In genomic region chr3:103393283-103394060, GRCm38 (mm10) we compare ENCODE assay signal across 9 mouse cellular contexts.
DNase-seq lines count a peak whose midpoint lies in the region; ATAC-seq lines count a peak whose summit lies in the region.
"Had no signal": no experiment of that assay in that cellular context is flagged by ENCODE, and none has a peak within 500 bp of the region (broad histone marks: within the 10 kb centered on the region; RNA-seq: fewer than 3 reads in every experiment).

No protein-coding gene starts in this region.

- H3K9me3 ChIP-seq in kidney, embryonic 15.5 days (replicated peaks) = no peaks in the 10 kb centered on the region
- no peaks in the 10 kb centered on the region for H3K9me3 ChIP-seq in embryonic facial prominence, embryonic 11.5 days (replicated peaks; ENCODE audit: control insufficient read depth, low read length)
- no peaks in the 10 kb centered on the region for H3K9me3 ChIP-seq in hindbrain, embryonic 16.5 days (ENCODE audit: control insufficient read depth, low read length)
- H3K9me3 ChIP-seq in midbrain, embryonic 16.5 days (replicated peaks; ENCODE audit: control insufficient read depth, low read length, poor library complexity, severe bottlenecking) = no peaks in the 10 kb centered on the region
- H3K9me3 ChIP-seq: liver, embryonic 15.5 days had no signal

- no peaks in the 10 kb centered on the region for H3K27me3 ChIP-seq in kidney, embryonic 15.5 days
- H3K27me3 ChIP-seq in embryonic facial prominence, embryonic 11.5 days (ENCODE audit: control insufficient read depth, insufficient read depth, low read length) = no peaks in the 10 kb centered on the region
- no peaks in the 10 kb centered on the region; the same call in 1 of the 2 replicates for H3K27me3 ChIP-seq in hindbrain, embryonic 16.5 days (replicated peaks; ENCODE audit: control insufficient read depth, insufficient read depth, low read length)
- H3K27me3 ChIP-seq in midbrain, embryonic 16.5 days (ENCODE audit: control insufficient read depth, insufficient read depth, low read depth, low read length) = no peaks in the 10 kb centered on the region
- H3K27me3 ChIP-seq: liver, embryonic 15.5 days had no signal

- no peaks in the 10 kb centered on the region for H3K36me3 ChIP-seq in kidney, embryonic 15.5 days
- no peaks in the 10 kb centered on the region for H3K36me3 ChIP-seq in embryonic facial prominence, embryonic 11.5 days (replicated peaks; ENCODE audit: control insufficient read depth, insufficient read depth, low read depth, low read length)
- no peaks in the 10 kb centered on the region for H3K36me3 ChIP-seq in hindbrain, embryonic 16.5 days (ENCODE audit: control insufficient read depth, insufficient read depth, low read length)
- H3K36me3 ChIP-seq in midbrain, embryonic 16.5 days (ENCODE audit: control insufficient read depth, insufficient read depth, low read length) = no peaks in the 10 kb centered on the region
- H3K36me3 ChIP-seq: liver, embryonic 15.5 days had no signal

- no peak for DNase-seq in kidney, adult 11 months
- DNase-seq in embryonic facial prominence, embryonic 11.5 days (ENCODE audit: low spot score) = no peak
- no peak for DNase-seq in ovary, postnatal 10 days (ENCODE audit: low spot score)
- no peak for DNase-seq in right cerebral cortex, adult 2 months (ENCODE audit: low spot score in 2 of 2)
- no peak for DNase-seq in adrenal gland, postnatal 25 days

- no peak overlapping the region for H3K4me3 ChIP-seq in kidney, embryonic 15.5 days (replicated peaks)
- no peak overlapping the region for H3K4me3 ChIP-seq in embryonic facial prominence, embryonic 11.5 days (ENCODE audit: low read depth, low read length)
- no peak overlapping the region for H3K4me3 ChIP-seq in hindbrain, embryonic 16.5 days (ENCODE audit: low read length)
- H3K4me3 ChIP-seq in midbrain, embryonic 16.5 days (ENCODE audit: low read depth, low read length) = no peak overlapping the region
- H3K4me3 ChIP-seq: liver, embryonic 15.5 days had no signal

- 80% methylated on average over 14 of the region's 14 CpGs for WGBS in kidney, embryonic 15.5 days
- 71% methylated on average over 14 of the region's 14 CpGs for WGBS in embryonic facial prominence, embryonic 11.5 days
- WGBS in hindbrain, embryonic 16.5 days = 83% methylated on average over 14 of the region's 14 CpGs
- WGBS in midbrain, embryonic 16.5 days = 81% methylated on average over 14 of the region's 14 CpGs

- H3K4me2 ChIP-seq in kidney, embryonic 15.5 days = no peak overlapping the region
- H3K4me2 ChIP-seq in embryonic facial prominence, embryonic 11.5 days (ENCODE audit: low read depth, low read length) = no peak overlapping the region
- H3K4me2 ChIP-seq in hindbrain, embryonic 16.5 days (ENCODE audit: low read length) = no peak overlapping the region
- H3K4me2 ChIP-seq in midbrain, embryonic 16.5 days (ENCODE audit: low read length) = no peak overlapping the region
- H3K4me2 ChIP-seq: liver, embryonic 15.5 days had no signal

- ATAC-seq in kidney, embryonic 15.5 days (replicated peaks; ENCODE audit: low FRiP score) = peak; percentile 43; the same call in 1 of the 2 replicates
- ATAC-seq in embryonic facial prominence, embryonic 11.5 days (replicated peaks; ENCODE audit: insufficient number of reproducible peaks, low FRiP score, low TSS enrichment, low read depth) = peak; percentile 57; the same call in 1 of the 2 replicates
- peak; percentile 60 for ATAC-seq in hindbrain, embryonic 16.5 days
- ATAC-seq in midbrain, embryonic 16.5 days = peak; percentile 62

- H3K4me1 ChIP-seq in kidney, embryonic 15.5 days = peaks cover 3% of the 10 kb centered on the region; the same call in 1 of the 2 replicates
- no peaks in the 10 kb centered on the region for H3K4me1 ChIP-seq in embryonic facial prominence, embryonic 11.5 days (ENCODE audit: control insufficient read depth, insufficient read depth, low read length)
- H3K4me1 ChIP-seq in hindbrain, embryonic 16.5 days (ENCODE audit: control insufficient read depth, insufficient read depth, low read depth, low read length) = no peaks in the 10 kb centered on the region
- no peaks in the 10 kb centered on the region for H3K4me1 ChIP-seq in midbrain, embryonic 16.5 days (ENCODE audit: control insufficient read depth, insufficient read depth, low read length)
- H3K4me1 ChIP-seq: liver, embryonic 15.5 days had no signal

- H3K9ac ChIP-seq in kidney, embryonic 15.5 days = no peak overlapping the region
- no peak overlapping the region for H3K9ac ChIP-seq in embryonic facial prominence, embryonic 11.5 days (replicated peaks; ENCODE audit: low read length)
- no peak overlapping the region for H3K9ac ChIP-seq in hindbrain, embryonic 16.5 days (ENCODE audit: low read depth, low read length)
- 0 out of 2 replicates have a peak overlapping the region, but pooled peaks have one; percentile 14 for H3K9ac ChIP-seq in midbrain, embryonic 16.5 days (ENCODE audit: low read depth, low read length)
- H3K9ac ChIP-seq: liver, embryonic 15.5 days had no signal

- H3K27ac ChIP-seq in kidney, embryonic 15.5 days = no peak overlapping the region
- H3K27ac ChIP-seq in embryonic facial prominence, embryonic 11.5 days (replicated peaks; ENCODE audit: low read depth, low read length) = no peak overlapping the region
- no peak overlapping the region for H3K27ac ChIP-seq in hindbrain, embryonic 16.5 days (ENCODE audit: low read depth, low read length)
- no peak overlapping the region for H3K27ac ChIP-seq in midbrain, embryonic 16.5 days (ENCODE audit: low read length)
- H3K27ac ChIP-seq: liver, embryonic 15.5 days had no signal
